Mouse (Mus musculus) C2C12 (cell line): ENCODE results near the gene Boc.

Experiments used
- CEBPB ChIP-seq: IDR thresholded peaks from one replicate; pipeline ENCODE4 v1.6.1; 2011; ENCODE audit warnings: low read depth, mild to moderate bottlenecking, control low read depth, moderate library complexity
- CTCF ChIP-seq: IDR thresholded peaks from one replicate; pipeline ENCODE4 v1.5.1; 2011; ENCODE audit not compliant: control insufficient read depth, insufficient read depth, insufficient read length
- FOSL1 ChIP-seq: IDR thresholded peaks from one replicate; pipeline ENCODE4 v1.8.0; 2011; ENCODE audit warnings: mild to moderate bottlenecking, low read length; ENCODE audit not compliant: poor library complexity, insufficient read depth, severe bottlenecking
- MAX ChIP-seq: IDR thresholded peaks from one replicate; pipeline ENCODE4 v1.6.1; 2011; ENCODE audit warnings: mild to moderate bottlenecking, control low read depth
- MYOD1 ChIP-seq: IDR thresholded peaks from one replicate; pipeline ENCODE4 v1.6.1; 2011; ENCODE audit warnings: low read depth; ENCODE audit not compliant: control insufficient read depth, insufficient read length
- MYOG ChIP-seq: IDR thresholded peaks from one replicate; pipeline ENCODE4 v1.6.1; 2011; ENCODE audit not compliant: control insufficient read depth, insufficient read length; ENCODE audit errors: extremely low read depth
- USF1 ChIP-seq: IDR thresholded peaks from one replicate; pipeline ENCODE4 v1.6.1; 2011; ENCODE audit warnings: low read depth, mild to moderate bottlenecking, control low read depth, moderate library complexity

DNA sequence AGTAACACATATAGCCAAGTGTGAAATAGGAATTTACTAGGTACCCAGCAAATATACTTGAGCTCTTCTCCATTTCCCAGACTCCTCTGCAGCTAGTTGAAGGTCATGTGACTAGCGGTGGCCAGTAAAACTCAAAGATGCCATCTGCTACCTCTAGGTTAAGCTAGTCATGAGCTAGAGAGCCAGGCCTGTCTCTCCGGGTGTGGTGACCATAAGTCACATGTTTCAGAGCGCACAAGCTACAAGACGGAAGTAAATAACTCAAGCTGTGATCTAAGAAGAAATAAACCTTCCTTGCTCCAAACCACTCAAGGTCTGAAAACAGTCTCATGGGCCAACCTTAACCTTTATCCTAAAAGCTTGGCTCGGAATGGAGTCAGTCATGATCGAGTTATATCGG, 29.7 kb downstream of the Boc start:
- no peak for TF ChIP-seq CTCF
- no peak for TF ChIP-seq MYOG
- TF ChIP-seq USF1: no peak
- TF ChIP-seq FOSL1: no peak
- no peak for TF ChIP-seq MYOD1
- no peak for TF ChIP-seq MAX
- no peak for TF ChIP-seq CEBPB
